Mouse (Mus musculus) adrenal gland, postnatal 36 days (tissue): ENCODE data around the gene Trim13. TPM values are rescaled to one million over a fixed set of nuclear protein-coding genes. Genes with fewer than 3 reads are reported as not detected.

Experiments
- DNase-seq, 2 experiments: peaks; one replicate each; pipeline ENCODE4 v3.0.0; 2021; ENCODE audit warnings: mixed read lengths in 1 of 2
- microRNA-seq: library from miRNA; unstranded; fragments of <30 nt; microRNA quantifications from one replicate; pipeline ENCODE4 v1.2.0, GENCODE M21; 2021
- total RNA-seq, 2 experiments: library from RNA; stranded (reverse); gene quantifications; 2 replicates each; pipeline ENCODE4 v1.2.3; 2021

The Trim13 gene
- total RNA-seq, 2 experiments from 2014 or later = 5.3 to 7.0 TPM

DNA sequence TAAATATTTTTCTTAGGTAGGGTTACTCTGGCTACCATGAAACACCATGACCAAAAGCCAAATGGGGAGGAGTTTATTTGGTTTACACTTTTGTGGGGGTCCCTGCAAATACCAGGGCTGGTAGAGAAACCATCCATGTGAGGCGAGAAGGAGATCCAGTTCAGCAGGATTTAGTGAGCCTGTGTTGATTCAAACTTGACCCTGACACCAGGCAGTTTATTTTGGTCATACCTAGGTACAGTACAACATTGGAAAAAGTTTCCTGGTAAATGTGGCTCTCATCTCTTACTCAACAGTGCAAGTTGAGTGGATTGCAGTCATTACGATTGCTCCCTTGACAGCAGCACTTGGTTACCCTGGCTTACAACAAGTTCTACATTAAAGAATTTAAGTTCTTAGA lies 15.3 kb downstream of the Trim13 start:
- DNase-seq = no peak

DNA sequence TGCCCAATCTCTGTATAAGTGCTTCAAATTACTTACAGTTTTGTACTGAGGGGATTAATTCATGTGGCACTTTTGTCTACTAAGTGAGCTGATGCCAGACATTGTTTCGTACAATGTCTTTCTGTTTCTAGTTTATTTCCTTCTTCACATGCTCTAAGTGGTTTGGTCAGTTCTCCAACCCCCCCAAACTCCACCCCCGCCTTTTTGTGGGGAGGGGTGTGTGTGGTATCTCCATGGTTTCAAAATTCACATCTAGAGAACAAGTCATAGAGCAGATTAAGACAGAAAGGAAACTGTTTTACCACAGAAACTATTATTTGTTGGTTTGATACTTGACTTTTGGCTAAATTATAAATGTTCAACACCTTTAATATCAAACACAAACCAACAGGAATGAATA lies 22.3 kb downstream of the Trim13 start:
- DNase-seq = no peak

DNA sequence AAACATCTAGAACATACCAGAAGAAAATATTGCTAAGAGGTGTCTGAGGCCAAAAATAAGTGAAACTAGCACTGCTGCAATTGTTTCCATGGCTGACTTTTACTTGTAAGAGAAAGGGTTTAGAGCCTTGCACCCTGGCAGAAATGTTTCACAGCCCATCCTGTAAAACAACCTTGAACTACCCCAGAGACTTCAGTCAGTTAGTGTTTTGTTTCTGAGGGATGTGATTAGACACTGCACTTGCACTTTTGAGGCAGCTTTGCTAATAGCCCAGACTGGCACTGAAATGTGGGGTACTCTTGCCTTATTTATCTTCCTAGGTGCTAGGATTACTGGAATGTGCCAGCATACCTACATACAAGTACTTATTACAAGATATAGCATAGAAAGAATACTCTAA lies 37.9 kb downstream of the Trim13 start:
- DNase-seq = no peak

DNA sequence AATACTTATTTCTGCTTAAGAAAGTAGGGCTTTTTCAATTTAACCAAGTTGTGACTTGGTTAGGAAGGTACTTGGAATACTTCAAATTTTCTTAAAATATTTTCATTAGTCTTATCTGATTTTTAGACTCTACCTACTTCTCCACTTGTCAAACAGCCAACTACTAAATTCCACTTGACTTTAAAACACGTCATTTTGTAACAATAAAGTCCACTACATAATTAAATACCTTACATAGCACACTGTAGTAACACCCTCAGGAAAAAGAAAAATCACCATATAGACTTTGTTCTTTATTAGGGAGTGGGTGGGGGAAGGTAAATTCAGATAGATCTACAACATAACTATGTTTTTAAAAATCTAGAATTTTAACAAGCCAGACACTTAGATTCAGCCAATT lies 44.6 kb downstream of the Trim13 start:
- DNase-seq = no peak

DNA sequence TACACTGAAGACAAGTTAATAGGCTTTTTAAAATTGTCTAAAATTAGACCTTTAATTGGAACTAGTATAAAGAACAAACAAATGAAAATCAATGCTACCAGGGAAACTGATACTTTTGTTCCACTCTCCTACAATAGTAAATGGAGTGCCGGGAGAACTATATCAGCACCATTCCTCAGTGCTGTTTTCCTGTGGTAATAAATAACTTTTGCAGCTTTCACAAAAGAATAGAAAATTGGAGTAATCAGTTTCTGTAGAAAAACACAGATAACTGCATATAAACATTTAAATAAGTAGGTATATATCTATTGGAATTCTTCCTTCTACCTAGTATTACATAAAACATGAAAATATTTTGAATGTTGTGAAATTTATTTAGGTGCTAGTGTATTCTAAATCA lies 47.5 kb downstream of the Trim13 start:
- no peak for DNase-seq

DNA sequence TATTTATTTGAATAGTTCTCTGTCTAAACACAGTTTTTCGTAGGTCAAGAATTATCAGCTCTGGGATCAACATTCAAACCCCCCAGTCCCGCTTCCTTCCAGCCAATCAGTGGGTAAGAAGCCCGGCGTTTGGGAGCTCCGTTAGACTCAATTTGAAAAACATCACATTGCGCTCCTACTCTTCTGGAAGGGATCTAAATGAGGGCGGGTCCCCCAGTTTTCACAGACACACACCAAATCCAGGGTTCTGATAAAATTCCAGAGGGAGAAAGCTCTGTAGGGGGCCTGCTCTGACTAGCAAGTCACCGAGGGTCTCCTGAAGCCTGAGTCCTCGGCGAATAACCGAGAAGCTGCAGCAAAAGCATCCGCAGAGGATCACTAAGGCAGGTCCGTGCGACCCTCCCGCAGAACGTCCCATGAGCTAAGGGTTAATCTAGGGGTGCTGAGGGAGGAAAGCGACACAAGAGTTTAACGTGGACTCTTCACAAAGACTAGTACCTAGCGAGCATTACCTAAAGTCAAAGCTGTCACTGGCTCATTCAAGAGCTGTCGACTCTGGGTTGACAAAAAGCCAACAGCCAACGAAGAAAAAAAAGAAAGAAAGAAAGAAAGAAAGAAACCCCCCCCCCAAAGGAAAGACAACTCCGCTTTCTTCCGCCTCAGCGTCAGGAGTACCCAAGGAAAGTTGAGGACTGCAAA lies 49.3 kb downstream of the Trim13 start:
- DNase-seq = peak; percentile 47 to 53

DNA sequence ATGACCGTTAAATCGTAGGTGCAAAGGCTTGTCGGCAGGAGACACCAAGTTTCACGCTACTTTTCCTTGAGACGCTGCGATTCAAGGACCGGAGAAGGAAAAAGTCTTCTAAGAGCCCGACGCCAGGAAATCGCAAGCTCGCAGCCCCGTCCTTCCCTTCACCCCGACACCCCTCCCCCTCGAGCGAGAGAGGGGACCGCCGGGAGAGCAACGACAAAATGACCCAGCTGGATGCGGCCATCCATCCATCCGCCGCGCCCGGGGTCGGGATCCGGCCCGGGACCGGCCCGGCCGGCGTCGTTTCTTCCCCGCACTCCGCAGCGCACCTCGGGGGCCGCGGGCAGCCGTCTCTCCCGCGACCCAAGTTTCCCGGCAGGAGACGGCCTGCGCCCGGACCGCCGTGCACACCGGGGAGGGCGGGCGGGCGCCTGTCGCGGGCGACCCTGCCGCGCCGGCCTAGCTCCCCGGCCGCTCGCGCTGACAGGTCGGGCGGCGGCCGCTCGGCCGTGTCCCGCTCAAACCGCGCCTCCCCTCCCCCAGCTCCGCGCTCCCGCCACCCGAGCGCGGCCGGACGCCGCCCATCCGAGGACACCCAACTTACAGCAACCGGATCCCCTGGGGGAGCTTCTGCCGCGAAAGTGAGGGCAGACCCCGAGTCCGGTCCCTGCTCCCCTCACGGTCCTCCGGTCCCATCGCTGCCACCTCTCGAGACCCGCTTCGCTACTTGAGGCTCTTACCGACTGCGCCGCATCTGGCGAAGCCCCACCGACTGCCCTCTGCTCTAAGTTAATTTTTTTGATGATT lies 50.0 kb downstream of the Trim13 start:
- DNase-seq = peak; percentile 58 to 76

DNA sequence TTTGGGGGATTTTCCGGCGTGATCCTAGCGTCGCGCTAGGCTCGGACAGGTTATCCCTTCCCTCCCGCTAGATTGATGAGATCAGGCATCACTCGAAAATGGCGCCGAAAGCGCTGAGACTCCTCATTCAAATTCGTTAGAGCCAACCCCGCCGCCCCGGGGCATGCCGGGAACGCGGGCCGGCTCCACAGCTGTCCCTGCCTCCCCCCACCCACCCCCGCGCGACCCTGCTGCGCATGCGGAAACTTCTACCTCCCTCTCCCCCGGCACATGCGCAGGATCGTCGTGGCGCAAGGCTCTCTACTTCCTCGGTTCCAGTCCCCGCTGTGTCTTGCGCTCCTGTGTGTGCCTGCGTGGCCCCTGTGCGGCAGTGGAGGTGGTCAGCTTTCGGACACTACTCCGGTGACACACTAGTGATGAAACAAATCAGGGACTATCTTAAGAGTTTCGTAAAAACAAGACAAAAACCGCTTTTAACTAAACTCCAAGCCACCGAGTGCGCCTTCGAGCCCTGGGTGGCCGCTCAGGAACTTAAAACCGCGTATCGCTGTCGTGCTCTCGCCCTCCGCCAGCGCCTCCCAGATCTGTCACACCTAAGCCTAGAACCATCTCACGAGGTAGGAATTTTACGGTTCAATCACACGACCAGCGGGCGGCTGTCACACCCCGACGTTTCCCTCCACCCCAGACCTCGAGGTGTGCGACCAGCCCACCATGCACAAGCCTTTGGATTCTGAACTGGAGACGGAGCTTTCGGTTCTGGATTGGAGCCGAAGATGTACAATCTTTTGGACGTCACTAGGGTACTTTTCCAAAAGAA lies 50.8 kb downstream of the Trim13 start:
- DNase-seq = peak; percentile 99 to 100

DNA sequence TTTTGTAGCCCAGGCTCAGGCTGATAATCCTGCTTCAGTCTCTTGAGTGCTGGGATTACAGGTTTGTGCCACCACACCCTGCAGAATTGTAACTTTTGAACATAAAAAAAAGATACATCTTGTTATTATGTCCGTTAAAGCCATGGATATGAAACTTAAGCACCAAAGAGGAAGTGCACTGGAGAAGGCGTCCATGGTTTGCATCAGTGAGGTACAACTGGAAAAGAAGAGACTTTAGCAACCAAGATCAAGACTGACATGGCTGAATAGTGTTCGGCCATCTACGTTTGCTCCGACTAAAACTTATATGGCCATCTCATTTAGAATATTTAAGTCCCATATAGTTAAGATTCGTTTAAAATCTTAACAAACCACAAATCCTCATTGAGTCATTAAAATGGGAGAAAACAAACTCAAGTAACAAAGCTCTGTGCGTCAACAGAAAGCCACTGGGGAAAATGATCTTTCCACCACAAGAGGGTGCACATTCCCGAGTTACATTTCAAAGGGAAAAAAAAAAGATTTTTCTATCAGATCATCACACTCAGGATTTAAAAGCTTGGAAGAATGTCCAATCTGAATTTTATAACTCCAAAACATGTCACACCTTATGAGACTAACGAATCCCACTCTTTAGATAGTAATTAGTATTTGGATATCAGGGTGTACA lies 52.4 kb downstream of the Trim13 start:
- DNase-seq = peak; percentile 12 to 67

Small RNA genes within 50 kb of the gene (microRNA-seq; reads per million reads assigned to microRNA genes)
- gene Mir15a = 4,852 reads per million, percentile 90 among the genes with 10 or more reads in this experiment
- 1,804 reads per million, percentile 85 among the genes with 10 or more reads in this experiment for gene Mir16-1

Other genes with a start within 250 kb of the Trim13 start
- 1 to 10 TPM; 2.3 to 4.0 TPM for gene Ebpl, start 237.8 kb upstream of the Trim13 start, total RNA-seq
- 10 to 100 TPM; 32.4 to 36.8 TPM for gene Kpna3, start 158.4 kb upstream of the Trim13 start, total RNA-seq
- 10 to 100 TPM; 18.7 to 23.8 TPM for gene Spryd7, start 41.4 kb upstream of the Trim13 start, total RNA-seq
- gene Kcnrg, start 9.2 kb downstream of the Trim13 start, total RNA-seq = under 1 TPM; 0.17 to 0.20 TPM